10 mouse cellular contexts compared by ENCODE assay signal in the genomic region with DNA sequence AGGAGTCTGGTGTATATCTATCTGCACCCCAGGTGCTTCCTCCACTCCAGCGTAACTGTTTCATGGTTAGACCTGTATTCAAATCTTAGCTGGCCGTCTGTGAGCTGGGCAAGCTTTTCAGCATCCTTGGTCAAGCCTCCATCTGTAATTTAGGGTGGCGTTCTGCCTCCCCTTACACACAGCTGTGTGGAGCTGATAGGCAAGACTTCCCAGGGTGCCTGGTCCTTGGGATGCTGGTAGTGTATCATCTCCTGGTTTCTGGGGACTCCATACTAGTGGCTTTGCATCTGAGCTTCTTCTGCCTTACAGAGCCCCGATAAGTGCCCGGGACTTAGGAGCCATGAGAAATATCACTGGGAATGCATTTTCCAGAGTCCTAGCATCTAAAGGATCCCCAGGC. TPM values are rescaled to one million over a fixed set of nuclear protein-coding genes. Genes with fewer than 3 reads are reported as not detected.
DNase-seq lines count a peak whose midpoint lies in the region; ATAC-seq and TF ChIP-seq lines count a peak whose summit lies in the region.
"Had no signal": no experiment of that assay in that cellular context is flagged by ENCODE, and none has a peak within 500 bp of the region (broad histone marks: within the 10 kb centered on the region; RNA-seq: fewer than 3 reads in every experiment).

No protein-coding gene starts in this region.

- no peak for ATAC-seq in lung, embryonic 15.5 days (ENCODE audit: borderline replicate concordance, extremely low read depth, low FRiP score, low TSS enrichment)
- no peak for ATAC-seq in intestine, embryonic 15.5 days
- ATAC-seq: forebrain, embryonic 14.5 days had no signal

- no peaks in the 10 kb centered on the region for H3K9me3 ChIP-seq in lung, embryonic 15.5 days
- H3K9me3 ChIP-seq in embryonic facial prominence, embryonic 10.5 days = no peaks in the 10 kb centered on the region
- no peaks in the 10 kb centered on the region for H3K9me3 ChIP-seq in intestine, embryonic 15.5 days
- H3K9me3 ChIP-seq: neural tube, embryonic 13.5 days had no signal

- peaks cover 70% of the 10 kb centered on the region for H3K4me1 ChIP-seq in lung, embryonic 15.5 days
- peaks cover 89% of the 10 kb centered on the region for H3K4me1 ChIP-seq in embryonic facial prominence, embryonic 10.5 days
- H3K4me1 ChIP-seq in intestine, embryonic 15.5 days (replicated peaks) = peaks cover 64% of the 10 kb centered on the region

- no peak overlapping the region for H3ac ChIP-seq in myocyte (ENCODE audit: control insufficient read depth, insufficient read length)

- H3K36me3 ChIP-seq in lung, embryonic 15.5 days = no peaks in the 10 kb centered on the region
- no peaks in the 10 kb centered on the region for H3K36me3 ChIP-seq in embryonic facial prominence, embryonic 10.5 days (replicated peaks)
- no peaks in the 10 kb centered on the region for H3K36me3 ChIP-seq in intestine, embryonic 15.5 days
- H3K36me3 ChIP-seq in myocyte (ENCODE audit: control insufficient read depth, insufficient read depth) = no peaks in the 10 kb centered on the region
- H3K36me3 ChIP-seq: neural tube, embryonic 13.5 days had no signal

- 0 out of 2 replicates have a peak, but pooled peaks cover 6% of the 10 kb centered on the region for H3K27me3 ChIP-seq in lung, embryonic 15.5 days
- peaks cover 33% of the 10 kb centered on the region for H3K27me3 ChIP-seq in embryonic facial prominence, embryonic 10.5 days (replicated peaks; ENCODE audit: low read depth, poor library complexity, severe bottlenecking)
- no peaks in the 10 kb centered on the region for H3K27me3 ChIP-seq in intestine, embryonic 15.5 days (replicated peaks)
- H3K27me3 ChIP-seq in myocyte (ENCODE audit: control insufficient read depth, insufficient read depth, insufficient read length) = no peaks in the 10 kb centered on the region

- no peaks in the 10 kb centered on the region for H3K79me2 ChIP-seq in myocyte (ENCODE audit: control insufficient read depth, insufficient read depth)

- no peak for DNase-seq in lung, postnatal 14 days
- DNase-seq in embryonic facial prominence, embryonic 10.5 days (ENCODE audit: low spot score) = no peak
- no peak for DNase-seq in ovary, adult 18-20 months (ENCODE audit: low spot score)
- DNase-seq in frontal cortex, postnatal 25 days (ENCODE audit: low spot score in 2 of 2) = no peak
- DNase-seq: thymus, postnatal 25 days had no signal

- H3K27ac ChIP-seq in lung, embryonic 15.5 days = peak overlapping the region; percentile 95
- H3K27ac ChIP-seq in embryonic facial prominence, embryonic 10.5 days (replicated peaks) = peak overlapping the region; percentile 65
- peak overlapping the region; percentile 86 for H3K27ac ChIP-seq in intestine, embryonic 15.5 days
- H3K27ac ChIP-seq: neural tube, embryonic 13.5 days had no signal

- TF ChIP-seq POLR2A in myocyte (IDR thresholded peaks at IDR 0.05; ENCODE audit: insufficient read length, low read depth) = no peak

- 84% methylated on average over 5 of the region's 5 CpGs for WGBS in lung, embryonic 15.5 days
- WGBS in embryonic facial prominence, embryonic 10.5 days = 84% methylated on average over 5 of the region's 5 CpGs
- WGBS in intestine, embryonic 15.5 days = 81% methylated on average over 5 of the region's 5 CpGs

- 0 out of 2 replicates have a peak overlapping the region, but pooled peaks have one; percentile 56 for H3K4me2 ChIP-seq in lung, embryonic 15.5 days
- peak overlapping the region; percentile 86 for H3K4me2 ChIP-seq in intestine, embryonic 15.5 days (replicated peaks)
- peak overlapping the region; percentile 69 for H3K4me2 ChIP-seq in myocyte (ENCODE audit: low read depth)
- H3K4me2 ChIP-seq: neural tube, embryonic 13.5 days had no signal

- H3K4me3 ChIP-seq in lung, embryonic 15.5 days = no peak overlapping the region
- H3K4me3 ChIP-seq in embryonic facial prominence, embryonic 10.5 days = no peak overlapping the region
- no peak overlapping the region for H3K4me3 ChIP-seq in intestine, embryonic 15.5 days (replicated peaks)
- no peak overlapping the region for H3K4me3 ChIP-seq in myocyte
- H3K4me3 ChIP-seq: neural tube, embryonic 13.5 days had no signal

- no peak overlapping the region for H3K9ac ChIP-seq in lung, embryonic 15.5 days
- no peak overlapping the region for H3K9ac ChIP-seq in intestine, embryonic 15.5 days
- H3K9ac ChIP-seq: neural tube, embryonic 13.5 days had no signal

TF ChIP-seq in myocyte, 11 proteins besides CTCF, POLR2A, EP300 and RAD21:
- TF ChIP-seq MYOD1 (IDR thresholded peaks at IDR 0.05; ENCODE audit: control insufficient read depth in 1 of 3, insufficient read length in 2 of 3, low read depth in 2 of 3) (no peak), E2F4 (IDR thresholded peaks at IDR 0.05; ENCODE audit: insufficient read depth) (no peak), MAX (IDR thresholded peaks at IDR 0.05; ENCODE audit: low read depth) (no peak), CEBPB (IDR thresholded peaks at IDR 0.05; ENCODE audit: insufficient read depth, poor library complexity, severe bottlenecking) (no peak), SRF (IDR thresholded peaks at IDR 0.05; ENCODE audit: control insufficient read depth, insufficient read length, low read depth) (no peak), MYOG (IDR thresholded peaks at IDR 0.05; ENCODE audit: control insufficient read depth in 1 of 3, insufficient read depth in 1 of 3, insufficient read length in 2 of 3, low read depth in 2 of 3) (no peak), TCF3 (IDR thresholded peaks at IDR 0.05; ENCODE audit: insufficient read length, low read depth) (no peak), POLR2AphosphoS2 (IDR thresholded peaks at IDR 0.05; ENCODE audit: insufficient read length, low read depth) (no peak), TCF12 (IDR thresholded peaks at IDR 0.05; ENCODE audit: insufficient read depth, poor library complexity, severe bottlenecking) (no peak)

RNA-seq across cellular contexts. Expression of gene Vsir, which starts 3.0 kb away (rescaled TPM):
- polyA plus RNA-seq in lung, embryonic 15.5 days (2015; fragmentation: Nextera tagmentation; extraction: Ambion mirVana) = 5.2 and 7.2 TPM in 2 replicates
- 2.3 and 2.6 TPM in 2 replicates for polyA plus RNA-seq in embryonic facial prominence, embryonic 10.5 days (2016; fragmentation: Nextera tagmentation; extraction: Ambion mirVana)
- polyA plus RNA-seq in intestine, embryonic 15.5 days (2015; fragmentation: Nextera tagmentation; extraction: Ambion mirVana) = 7.2 and 9.0 TPM in 2 replicates
- 5.3 TPM for polyA plus RNA-seq in myocyte (2012; fragmentation: generic; extraction: Trizol)

RNA-seq across cellular contexts. Expression of gene Gm17455, which starts 49.9 kb away (rescaled TPM):
- 0.45 and 0.54 TPM in 2 replicates for polyA plus RNA-seq in lung, embryonic 15.5 days (2015; fragmentation: Nextera tagmentation; extraction: Ambion mirVana)
- 0.96 and 2.6 TPM in 2 replicates for polyA plus RNA-seq in embryonic facial prominence, embryonic 10.5 days (2016; fragmentation: Nextera tagmentation; extraction: Ambion mirVana)
- 0.28 TPM in 1 of 2 replicates, not detected in the other for polyA plus RNA-seq in intestine, embryonic 15.5 days (2015; fragmentation: Nextera tagmentation; extraction: Ambion mirVana)
- polyA plus RNA-seq in myocyte (2012; fragmentation: generic; extraction: Trizol) = 20.5 TPM
